Mouse (Mus musculus) CD4-positive, CD25-positive, alpha-beta regulatory T cell, adult 4 months (primary cell): ENCODE results near the gene Eml2. TPM values are rescaled to one million over a fixed set of nuclear protein-coding genes. Genes with fewer than 3 reads are reported as not detected.

ENCODE experiments used
- ATAC-seq: one replicate; pipeline ENCODE4 v1.8.0; 2017
- polyA plus RNA-seq, 2 experiments: library from polyadenylated mRNA; unstranded; fragments of 100-300 nt; shearing (Covaris generic); gene quantifications; one replicate each; pipeline ENCODE4 v1.2.1; 2017

The Eml2 gene
- polyA plus RNA-seq, 2 experiments from 2014 or later, result 10.0 to 30.1 TPM

DNA sequence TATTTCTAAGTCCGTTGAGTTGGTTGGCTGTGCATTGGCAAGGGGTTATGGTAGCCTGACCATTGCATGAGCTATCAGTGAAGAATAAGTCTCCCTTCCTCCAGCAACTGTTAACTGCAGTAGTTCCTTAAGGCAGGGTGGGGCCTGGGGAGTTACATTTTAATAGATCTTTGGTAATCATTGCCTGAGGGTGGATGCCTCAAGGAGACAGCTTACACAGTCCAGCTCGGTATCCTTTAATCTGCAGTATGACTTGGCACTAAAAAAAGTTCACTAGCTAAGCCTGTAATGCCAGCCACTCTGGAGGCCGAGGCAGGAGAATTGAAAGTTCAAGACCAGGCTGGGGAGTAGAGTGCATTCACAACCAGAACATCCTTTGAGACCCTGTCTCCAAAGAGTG is 55.6 kb downstream of the Eml2 start:
- ATAC-seq, result no peak

DNA sequence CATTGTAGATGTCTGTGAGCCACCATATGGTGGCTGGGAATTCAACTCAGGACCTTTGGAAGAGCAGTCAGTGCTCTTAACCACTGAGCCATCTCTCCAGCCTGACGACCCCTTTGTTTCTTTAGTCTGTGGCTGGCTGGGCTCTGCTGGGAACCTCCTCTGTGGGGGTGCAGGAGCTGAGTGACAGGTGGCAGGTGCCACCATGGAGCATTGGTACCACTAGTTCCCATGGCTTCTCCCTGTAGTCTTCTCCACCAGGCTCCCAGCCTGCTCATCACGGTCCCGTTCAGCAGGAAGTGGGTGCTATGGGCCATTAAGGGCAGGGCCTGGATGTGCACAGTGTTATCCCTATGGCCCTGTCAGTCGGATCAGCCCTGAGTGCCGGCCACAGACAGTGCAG is 58.4 kb downstream of the Eml2 start:
- no peak for ATAC-seq

DNA sequence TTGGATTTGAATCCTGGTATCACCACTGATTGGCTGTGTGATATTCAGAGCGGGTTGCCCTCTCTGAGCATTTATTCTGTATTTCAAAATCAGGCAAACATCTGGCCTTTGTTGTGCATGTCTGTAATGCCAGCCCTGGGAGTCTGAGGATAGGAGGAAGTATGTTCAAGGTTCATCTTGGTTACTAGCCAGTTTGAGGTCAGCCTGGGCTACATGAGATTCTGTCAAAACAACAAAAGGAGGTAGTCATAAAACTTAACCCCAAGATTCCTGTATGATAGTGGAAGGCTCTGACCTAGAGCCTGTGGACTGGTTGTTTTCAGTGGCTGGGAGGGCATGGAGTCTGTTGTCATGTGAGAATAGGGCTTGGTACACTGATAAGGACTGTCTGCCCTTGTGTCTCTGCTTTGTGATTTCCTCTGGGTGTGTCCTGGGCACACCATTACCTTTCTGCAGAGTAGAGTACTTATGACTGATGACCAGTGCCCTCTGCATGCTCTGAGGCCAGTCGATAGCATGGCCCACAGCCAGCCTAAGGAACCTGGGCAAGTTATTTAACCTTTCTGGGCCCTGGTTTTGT is 59.0 kb downstream of the Eml2 start:
- ATAC-seq, result no peak

DNA sequence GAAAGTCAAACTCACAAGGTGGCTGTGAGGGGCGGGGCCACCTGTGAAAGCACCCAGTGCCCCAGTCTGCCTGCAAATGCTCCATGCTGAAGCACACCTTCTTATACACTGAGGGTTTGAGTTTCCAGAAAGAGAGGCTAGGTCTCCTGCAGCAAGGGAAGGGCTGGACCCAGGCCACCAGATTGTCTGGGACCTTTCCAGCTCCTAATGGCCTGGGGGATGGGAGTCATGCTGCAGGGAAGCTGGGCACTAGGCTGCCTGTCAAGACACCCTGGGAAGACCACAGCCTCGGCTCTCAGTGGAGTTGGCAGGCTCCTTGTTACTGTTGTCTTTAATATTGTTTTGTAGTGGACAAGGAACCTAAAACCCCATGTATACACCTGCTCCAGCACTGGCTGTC is 60.2 kb downstream of the Eml2 start:
- no peak for ATAC-seq

DNA sequence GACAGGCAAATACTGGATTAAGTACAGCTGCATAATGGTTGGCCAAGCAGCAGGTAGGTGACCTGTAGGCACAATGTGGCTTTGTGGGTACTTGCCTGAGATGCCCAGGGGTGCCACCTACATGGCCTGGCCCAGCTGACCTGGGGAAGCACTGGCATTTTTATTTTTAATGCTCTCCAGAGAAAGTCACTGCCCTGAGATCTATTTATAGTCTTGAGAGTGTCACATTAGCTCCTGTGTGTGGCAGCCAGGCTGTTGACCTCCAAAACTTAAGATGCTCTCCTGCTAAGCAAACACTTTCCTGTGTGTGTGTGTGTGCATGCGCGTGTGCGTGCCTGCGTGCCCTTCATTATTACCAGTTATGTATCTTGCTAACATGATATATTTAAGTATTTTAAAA is 62.1 kb downstream of the Eml2 start:
- ATAC-seq, result no peak

DNA sequence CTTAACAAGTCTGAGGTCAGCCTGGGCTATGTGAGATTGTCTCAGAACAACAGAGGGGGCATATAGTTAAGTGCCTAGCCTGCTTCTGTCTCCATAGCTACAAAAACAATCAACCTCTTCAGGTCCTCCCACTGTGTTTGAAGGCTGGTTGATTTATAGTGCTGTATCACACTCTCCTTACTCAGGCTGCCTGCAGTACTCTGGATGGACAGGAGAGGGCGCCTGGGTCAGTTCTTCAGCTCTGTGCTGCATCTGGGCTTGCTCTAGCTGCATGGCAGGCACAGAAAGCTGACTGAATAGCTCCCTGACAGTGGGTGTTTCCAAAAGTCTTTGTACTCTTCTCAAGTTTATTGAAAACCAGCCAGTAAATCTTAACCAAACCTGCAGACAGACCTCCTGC is 63.2 kb downstream of the Eml2 start:
- ATAC-seq, result peak; percentile 98

DNA sequence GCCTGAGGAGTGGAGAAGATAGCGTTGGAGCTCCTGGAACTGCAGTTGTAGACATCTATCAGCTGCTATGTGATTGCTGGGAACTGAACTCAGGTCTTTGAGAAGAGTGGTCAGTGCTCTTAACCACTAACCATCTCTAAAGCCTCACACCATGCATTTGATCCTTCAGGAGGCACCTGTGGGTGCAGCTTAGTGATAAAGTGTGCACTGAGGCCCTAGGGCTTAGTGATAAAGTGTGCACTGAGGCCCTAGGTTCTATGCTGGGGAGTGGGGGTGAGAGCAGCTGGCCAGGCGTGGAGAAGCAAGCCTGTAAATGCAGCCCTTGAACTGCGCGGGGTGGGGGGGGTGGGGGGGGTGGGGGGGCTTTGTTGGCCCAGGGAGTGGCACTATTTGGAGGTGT is 63.8 kb downstream of the Eml2 start:
- ATAC-seq, result no peak

DNA sequence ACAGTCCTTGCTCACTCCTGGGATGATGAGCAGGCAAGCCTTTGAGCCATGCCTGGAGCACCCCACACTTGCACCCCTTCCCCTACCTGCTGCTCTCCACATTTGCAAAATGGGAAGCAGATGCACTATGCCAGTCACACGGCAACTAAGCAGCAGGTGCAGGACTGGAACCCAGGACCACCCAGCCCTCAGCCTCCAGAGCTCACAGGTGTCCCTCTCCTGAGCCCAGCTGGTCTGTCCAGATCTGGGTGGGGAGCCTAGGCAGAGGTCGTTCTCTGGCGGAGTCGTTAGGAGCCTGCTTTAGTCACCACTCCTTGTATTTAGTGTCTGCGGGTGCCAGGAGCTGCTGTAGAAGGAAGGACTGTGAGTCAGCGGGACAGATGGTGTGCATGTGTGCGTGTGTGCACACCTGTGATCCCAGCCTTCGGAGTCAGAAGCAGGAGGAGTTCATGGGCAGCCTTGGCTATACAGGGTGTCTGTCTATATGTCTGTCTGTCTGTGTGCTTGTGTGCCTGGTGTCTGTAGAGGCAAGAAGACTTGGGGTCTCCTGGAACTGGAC is 64.8 kb downstream of the Eml2 start:
- no peak for ATAC-seq

DNA sequence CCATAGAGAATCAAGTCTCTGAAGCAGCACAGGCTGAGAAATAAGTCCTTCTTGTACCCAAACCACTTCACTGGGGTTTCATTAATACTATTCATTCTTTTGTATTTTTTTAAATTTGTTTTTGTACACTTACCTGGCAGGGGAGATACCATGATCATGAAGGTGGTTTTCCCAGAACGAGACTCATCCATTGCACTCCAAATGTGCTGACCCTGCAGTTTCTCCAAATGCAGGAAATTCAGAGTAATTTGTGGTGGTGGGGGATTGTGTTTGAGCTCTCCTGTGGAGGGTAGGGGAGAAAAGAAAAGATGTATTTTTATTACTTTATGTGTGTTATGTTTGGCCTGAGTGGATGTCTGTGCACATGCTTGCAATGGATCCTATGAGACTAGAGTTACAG is 65.8 kb downstream of the Eml2 start:
- ATAC-seq, result no peak

DNA sequence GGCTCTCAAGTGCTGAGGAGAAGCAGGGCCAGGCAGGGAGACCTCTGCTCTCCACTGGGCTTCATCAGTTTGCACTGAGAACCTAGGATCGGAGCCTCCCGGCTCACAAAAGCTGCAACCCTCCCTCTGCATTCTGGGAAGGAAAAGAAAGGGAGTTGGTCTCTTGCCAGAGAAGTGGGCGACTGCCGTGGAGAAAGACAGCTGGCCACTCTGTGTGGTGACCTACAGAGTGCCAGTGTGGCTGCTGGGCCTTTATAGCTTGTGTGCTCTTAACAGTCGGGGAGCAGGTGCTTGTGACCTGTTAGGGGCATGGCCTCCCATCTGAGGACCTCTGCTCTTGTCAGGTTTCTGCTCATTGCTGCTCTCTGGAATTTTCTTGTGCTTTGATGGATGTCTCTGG is 67.6 kb downstream of the Eml2 start:
- ATAC-seq, result no peak

DNA sequence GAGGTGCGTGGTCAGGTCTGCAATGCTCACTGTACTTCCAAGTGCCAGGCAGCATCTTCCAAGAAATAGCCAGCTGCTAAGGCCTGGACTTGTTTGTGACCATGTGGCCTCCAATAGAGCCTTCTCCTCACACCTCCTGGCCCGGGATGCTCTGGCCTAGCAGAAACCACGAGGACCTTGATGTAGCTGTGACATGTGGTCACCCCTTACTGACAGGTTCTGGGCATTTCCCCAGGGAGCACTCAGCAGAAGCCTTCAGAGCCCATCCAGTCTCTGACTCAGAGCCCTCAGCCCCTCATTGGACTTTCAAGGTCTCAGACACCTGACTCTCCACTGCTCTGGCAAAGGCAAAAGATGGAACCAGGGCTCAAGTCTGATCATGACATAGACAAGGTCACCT is 68.9 kb downstream of the Eml2 start:
- no peak for ATAC-seq

DNA sequence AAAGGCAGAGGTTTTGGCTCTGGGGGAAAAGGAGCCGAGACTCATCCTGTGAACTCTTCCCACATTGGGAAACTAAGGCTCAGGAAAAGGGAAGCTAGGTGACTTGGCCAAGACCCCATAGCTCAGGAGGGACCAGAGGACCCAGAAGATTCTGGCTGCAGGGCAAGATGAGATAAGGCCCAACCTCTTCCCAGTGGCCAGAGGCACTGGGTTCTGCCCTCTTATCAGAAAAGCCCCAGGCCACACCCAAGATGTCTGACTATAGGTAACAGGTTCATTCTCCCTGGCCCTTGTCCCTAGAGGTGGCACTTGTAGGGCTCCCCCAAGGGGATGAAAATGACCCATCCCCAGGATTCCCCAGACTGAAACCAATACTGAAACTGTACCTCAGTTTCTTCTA is 70.6 kb downstream of the Eml2 start:
- ATAC-seq, result no peak

DNA sequence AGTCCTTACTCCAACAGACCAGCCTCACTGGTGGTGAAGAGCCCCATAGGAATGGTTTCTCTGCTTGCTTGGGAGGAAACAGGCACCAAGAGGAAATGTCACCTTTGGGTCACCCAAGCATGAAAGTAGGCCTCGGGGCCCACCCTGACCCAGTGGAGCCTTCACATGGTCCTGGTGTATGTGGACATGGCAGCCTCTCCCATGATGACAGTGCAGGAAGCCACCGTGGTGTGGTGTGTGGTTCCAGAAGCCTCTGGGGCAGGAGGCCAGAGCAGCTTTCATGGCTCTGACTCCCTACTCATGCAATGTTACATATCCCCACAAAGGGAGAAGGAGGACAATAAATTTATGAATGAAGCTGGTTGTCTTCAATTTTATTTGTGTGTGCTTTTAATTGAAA is 71.3 kb downstream of the Eml2 start:
- ATAC-seq, result no peak

DNA sequence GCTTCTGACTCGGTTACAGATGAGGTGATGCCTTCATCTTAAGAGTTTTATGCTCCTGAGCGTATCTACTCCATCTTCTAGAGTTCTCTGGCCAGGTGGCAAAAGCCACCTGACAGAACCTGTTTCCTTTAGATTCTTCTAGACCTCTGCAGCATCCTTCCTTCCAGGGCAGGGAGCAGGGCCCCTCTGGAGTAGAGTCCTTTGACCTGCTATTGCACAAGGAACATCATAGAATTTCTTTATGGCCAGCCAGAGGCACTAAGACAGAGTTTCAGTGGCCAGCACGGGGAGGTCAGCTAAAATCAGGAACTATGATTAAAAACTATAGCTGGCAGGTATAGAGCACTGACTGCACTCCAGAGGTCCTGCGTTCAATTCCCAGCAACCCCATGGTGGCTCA is 75.9 kb downstream of the Eml2 start:
- ATAC-seq, result no peak

DNA sequence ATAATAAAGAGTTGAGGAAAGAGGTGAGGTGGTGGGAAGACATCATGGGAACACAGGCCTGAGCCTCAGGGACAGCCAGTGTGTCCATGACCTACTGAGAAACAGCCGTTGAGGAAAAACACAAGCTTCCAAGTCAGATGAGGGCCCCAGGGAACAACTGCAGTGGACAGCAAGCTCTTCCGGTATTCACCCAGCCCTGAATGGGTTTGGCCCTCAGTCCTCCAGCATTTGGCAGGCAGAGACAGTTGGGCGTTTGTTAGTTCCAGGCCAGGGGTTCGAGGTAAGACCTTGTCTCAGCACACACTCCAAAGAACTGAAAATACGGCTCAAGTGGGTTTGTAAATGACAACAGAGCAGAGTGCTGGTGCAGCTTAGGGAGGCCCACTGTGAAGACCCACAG is 77.2 kb downstream of the Eml2 start:
- no peak for ATAC-seq

DNA sequence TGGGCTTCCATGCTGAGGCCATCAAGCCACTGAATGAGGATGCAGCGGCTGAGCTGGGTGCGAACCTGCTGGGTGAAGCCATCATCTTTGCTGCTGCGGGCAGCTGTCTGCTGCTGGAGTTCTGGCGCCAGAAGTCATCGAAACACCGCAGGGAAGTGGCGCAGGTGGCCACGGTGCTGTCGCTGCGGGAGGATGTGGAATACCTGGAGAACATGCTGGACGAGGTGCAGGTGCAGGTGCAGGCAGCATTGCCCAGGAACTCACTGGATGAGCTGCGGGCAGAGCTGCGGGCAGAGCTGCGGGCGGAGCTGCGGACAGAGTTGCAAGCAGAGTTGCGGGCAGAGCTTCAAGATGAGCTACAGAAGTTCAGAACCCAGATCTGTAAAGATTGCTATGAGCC is 79.2 kb downstream of the Eml2 start:
- no peak for ATAC-seq

Other genes starting within 250 kb of the Eml2 start
- gene Nanos2, start 189.0 kb upstream of the Eml2 start, polyA plus RNA-seq, result not detected
- 1 to 10 TPM; 1.7 to 3.0 TPM for gene Mypop, start 185.2 kb upstream of the Eml2 start, polyA plus RNA-seq
- gene Irf2bp1, start 172.4 kb upstream of the Eml2 start, polyA plus RNA-seq, result 1 to 10 TPM; 2.0 to 2.4 TPM
- gene Foxa3, start 152.9 kb upstream of the Eml2 start, polyA plus RNA-seq, result not detected
- 1 to 10 TPM; 5.0 to 6.4 TPM for gene Sympk, start 152.0 kb upstream of the Eml2 start, polyA plus RNA-seq
- not detected for gene Rsph6a, start 121.7 kb upstream of the Eml2 start, polyA plus RNA-seq
- gene Dmwd, start 100.2 kb upstream of the Eml2 start, polyA plus RNA-seq, result not detected
- gene Dmpk, start 92.6 kb upstream of the Eml2 start, polyA plus RNA-seq, result under 1 TPM in 1 of 2 experiments, not detected in 1; 0.44 TPM
- gene Six5, start 81.8 kb upstream of the Eml2 start, polyA plus RNA-seq, result under 1 TPM; 0.46 to 0.83 TPM
- gene Gm4969, start 58.1 kb upstream of the Eml2 start, polyA plus RNA-seq, result not detected
- gene Fbxo46, start 56.6 kb upstream of the Eml2 start, polyA plus RNA-seq, result 10 to 100 TPM; 23.1 to 29.0 TPM
- gene Qpctl, start 27.1 kb upstream of the Eml2 start, polyA plus RNA-seq, result 10 to 100 TPM in 1 of 2 experiments, 1 to 10 TPM in 1; 9.1 to 17.8 TPM
- gene Snrpd2, start 26.7 kb upstream of the Eml2 start, polyA plus RNA-seq, result 10 to 100 TPM; 63.0 to 77.3 TPM
- gene Gipr, start 10.3 kb upstream of the Eml2 start, polyA plus RNA-seq, result not detected
- under 1 TPM in 1 of 2 experiments, not detected in 1; 0.11 TPM for gene Gpr4, start 36.1 kb downstream of the Eml2 start, polyA plus RNA-seq
- gene Opa3, start 51.9 kb downstream of the Eml2 start, polyA plus RNA-seq, result 10 to 100 TPM; 15.2 to 24.0 TPM
- gene Vasp, start 95.4 kb downstream of the Eml2 start, polyA plus RNA-seq, result 100 to 1,000 TPM in 1 of 2 experiments, 10 to 100 TPM in 1; 52.3 to 109 TPM
- 1 to 10 TPM; 1.7 to 2.1 TPM for gene Ppm1n, start 103.6 kb downstream of the Eml2 start, polyA plus RNA-seq
- not detected for gene Rtn2, start 106.2 kb downstream of the Eml2 start, polyA plus RNA-seq
- 1 to 10 TPM in 1 of 2 experiments, under 1 TPM in 1; 0.35 to 2.7 TPM for gene Fosb, start 133.6 kb downstream of the Eml2 start, polyA plus RNA-seq
- 10 to 100 TPM; 71.2 to 78.1 TPM for gene Ercc1, start 168.4 kb downstream of the Eml2 start, polyA plus RNA-seq
- 10 to 100 TPM; 15.8 to 17.6 TPM for gene Cd3eap, start 183.1 kb downstream of the Eml2 start, polyA plus RNA-seq
- gene Ppp1r13l, start 183.3 kb downstream of the Eml2 start, polyA plus RNA-seq, result not detected
- gene Ercc2, start 205.6 kb downstream of the Eml2 start, polyA plus RNA-seq, result 10 to 100 TPM; 10.1 to 11.6 TPM
- gene Klc3, start 227.7 kb downstream of the Eml2 start, polyA plus RNA-seq, result 1 to 10 TPM; 2.6 to 3.3 TPM
- not detected for gene Ckm, start 228.4 kb downstream of the Eml2 start, polyA plus RNA-seq